Mouse (Mus musculus) thymus, adult 2 months (tissue): ENCODE measurements around the gene Itpr2.

Experiments used
- CTCF ChIP-seq: fragments of 200-500 bp; IDR thresholded peaks from 2 replicates; pipeline ENCODE4 v1.5.1; 2012; ENCODE audit warnings: mild to moderate bottlenecking, control low read depth, low read length, moderate library complexity, borderline replicate concordance; ENCODE audit not compliant: control insufficient read depth, poor library complexity, insufficient read depth; ENCODE audit errors: extremely low read depth
- POLR2A ChIP-seq: fragments of 200-500 bp; IDR thresholded peaks from 2 replicates; pipeline ENCODE4 v1.6.1; 2012; ENCODE audit warnings: mild to moderate bottlenecking, low read length, control low read depth, moderate library complexity; ENCODE audit not compliant: control insufficient read depth, poor library complexity, insufficient read depth; ENCODE audit errors: extremely low read depth

- no peak for TF ChIP-seq CTCF
- TF ChIP-seq POLR2A = no peak
Observed at GRCm38 (mm10) chr6:146550421-146550820, 48.4 kb upstream of the Itpr2 start.
